Mouse (Mus musculus) kidney, embryonic 14.5 days (tissue): ENCODE data around the gene Dnah7a. TPM values are rescaled to one million over a fixed set of nuclear protein-coding genes. Genes with fewer than 3 reads are reported as not detected.
"Not testable (repeated sequence)": the region's sequence is repeated elsewhere in the genome, so short reads cannot be mapped to it uniquely, and the experiment has no call there.

ENCODE experiments used
- ATAC-seq: fragments of 200-750 bp; cut with Nextera tagmentation; 2 replicates; pipeline ENCODE4 v1.8.0; 2017; ENCODE audit warnings: moderate number of reproducible peaks, mild to moderate bottlenecking, moderate TSS enrichment, moderate library complexity; ENCODE audit not compliant: low FRiP score, low TSS enrichment
- H3K27ac ChIP-seq: fragments of 300-500 bp; sonication (generic); 2 replicates; pipeline ENCODE4 v1.5.1; 2014; ENCODE audit warnings: low read depth, mild to moderate bottlenecking, low read length, moderate library complexity, mixed read lengths
- H3K27me3 ChIP-seq: fragments of 300-500 bp; sonication (generic); 2 replicates; pipeline ENCODE4 v1.6.1; 2014; ENCODE audit warnings: mild to moderate bottlenecking, low read length; ENCODE audit not compliant: control insufficient read depth, insufficient read depth
- H3K36me3 ChIP-seq: fragments of 300-500 bp; sonication (generic); 2 replicates; pipeline ENCODE4 v1.6.1; 2014; ENCODE audit warnings: low read length, mixed read lengths; ENCODE audit not compliant: control insufficient read depth, insufficient read depth
- H3K4me1 ChIP-seq: fragments of 300-500 bp; sonication (generic); 2 replicates; pipeline ENCODE4 v1.6.1; 2014; ENCODE audit warnings: low read length, mixed read lengths; ENCODE audit not compliant: control insufficient read depth, insufficient read depth
- H3K4me2 ChIP-seq: fragments of 300-500 bp; sonication (generic); replicated peaks from 2 replicates; pipeline ENCODE4 v1.6.1; 2014; ENCODE audit warnings: low read depth, mild to moderate bottlenecking, low read length
- H3K4me3 ChIP-seq: fragments of 300-500 bp; sonication (generic); 2 replicates; pipeline ENCODE4 v1.5.1; 2014; ENCODE audit warnings: mild to moderate bottlenecking, low read length
- H3K9ac ChIP-seq: fragments of 300-500 bp; sonication (generic); 2 replicates; pipeline ENCODE4 v1.6.1; 2014; ENCODE audit warnings: low read depth, mild to moderate bottlenecking, low read length, moderate library complexity
- H3K9me3 ChIP-seq: fragments of 300-500 bp; sonication (generic); 2 replicates; pipeline ENCODE4 v1.6.1; 2016; ENCODE audit warnings: low read length; ENCODE audit not compliant: control insufficient read depth
- WGBS: fragments of 180-500 bp; shearing (Covaris S2); extraction: QIAGEN DNeasy Blood & Tissue Kit; methylation state at CpG from one replicate; pipeline ENCODE4 v1.1.7; 2014; 5-methylcytosine and 5-hydroxymethylcytosine counted together
- polyA plus RNA-seq: library from polyadenylated mRNA; unstranded; fragments of >200 nt; fragmentation: Nextera tagmentation; extraction: Ambion mirVana; gene quantifications from 2 replicates; pipeline ENCODE4 v1.2.1, GENCODE M21; 2014

Dnah7a gene
- polyA plus RNA-seq, 1 experiment from 2014 or later: 1.9 TPM

GRCm38 (mm10) chr1:53467325-53467670 lies 239.3 kb downstream of the Dnah7a start:
- no peak overlapping the region for H3K27ac ChIP-seq
- no peaks in the 10 kb centered on the region for H3K36me3 ChIP-seq
- 75% methylated on average over 2 of the region's 2 CpGs for WGBS
- H3K4me1 ChIP-seq: no peaks in the 10 kb centered on the region
- no peak overlapping the region for H3K4me3 ChIP-seq
- H3K9me3 ChIP-seq: no peaks in the 10 kb centered on the region
- H3K9ac ChIP-seq: no peak overlapping the region
- no peak overlapping the region for H3K4me2 ChIP-seq
- no peaks in the 10 kb centered on the region for H3K27me3 ChIP-seq
- ATAC-seq: no peak

- not testable (repeated sequence) for H3K9me3 ChIP-seq, H3K27ac ChIP-seq, H3K9ac ChIP-seq, H3K4me3 ChIP-seq, H3K27me3 ChIP-seq, ATAC-seq, H3K36me3 ChIP-seq, H3K4me1 ChIP-seq, H3K4me2 ChIP-seq
- WGBS: 83% methylated on average over 4 of the region's 4 CpGs
Measured at GRCm38 (mm10) chr1:53466524-53467324, 239.9 kb downstream of the Dnah7a start.

- H3K9me3 ChIP-seq, H3K4me1 ChIP-seq, H3K4me2 ChIP-seq, H3K4me3 ChIP-seq, H3K27ac ChIP-seq, ATAC-seq, H3K9ac ChIP-seq, H3K27me3 ChIP-seq, H3K36me3 ChIP-seq: not testable (repeated sequence)
- 72% methylated on average over 3 of the region's 3 CpGs for WGBS
Measured at GRCm38 (mm10) chr1:53439173-53439572, 267.4 kb downstream of the Dnah7a start.

GRCm38 (mm10) chr1:53432433-53432832 lies 274.2 kb downstream of the Dnah7a start:
- H3K4me1 ChIP-seq, H3K27me3 ChIP-seq, H3K4me2 ChIP-seq, H3K9me3 ChIP-seq, H3K27ac ChIP-seq, H3K36me3 ChIP-seq, H3K9ac ChIP-seq, ATAC-seq, H3K4me3 ChIP-seq: not testable (repeated sequence)
- 86% methylated on average over 2 of the region's 2 CpGs for WGBS

GRCm38 (mm10) chr1:53405803-53406325 lies 300.7 kb downstream of the Dnah7a start:
- H3K4me3 ChIP-seq: no peak overlapping the region
- H3K4me1 ChIP-seq: no peaks in the 10 kb centered on the region
- H3K27ac ChIP-seq: no peak overlapping the region
- 47% methylated on average over 3 of the region's 3 CpGs for WGBS
- no peaks in the 10 kb centered on the region for H3K36me3 ChIP-seq
- ATAC-seq: no peak
- H3K9me3 ChIP-seq: no peaks in the 10 kb centered on the region
- no peaks in the 10 kb centered on the region for H3K27me3 ChIP-seq
- H3K9ac ChIP-seq: no peak overlapping the region
- no peak overlapping the region for H3K4me2 ChIP-seq

DNA sequence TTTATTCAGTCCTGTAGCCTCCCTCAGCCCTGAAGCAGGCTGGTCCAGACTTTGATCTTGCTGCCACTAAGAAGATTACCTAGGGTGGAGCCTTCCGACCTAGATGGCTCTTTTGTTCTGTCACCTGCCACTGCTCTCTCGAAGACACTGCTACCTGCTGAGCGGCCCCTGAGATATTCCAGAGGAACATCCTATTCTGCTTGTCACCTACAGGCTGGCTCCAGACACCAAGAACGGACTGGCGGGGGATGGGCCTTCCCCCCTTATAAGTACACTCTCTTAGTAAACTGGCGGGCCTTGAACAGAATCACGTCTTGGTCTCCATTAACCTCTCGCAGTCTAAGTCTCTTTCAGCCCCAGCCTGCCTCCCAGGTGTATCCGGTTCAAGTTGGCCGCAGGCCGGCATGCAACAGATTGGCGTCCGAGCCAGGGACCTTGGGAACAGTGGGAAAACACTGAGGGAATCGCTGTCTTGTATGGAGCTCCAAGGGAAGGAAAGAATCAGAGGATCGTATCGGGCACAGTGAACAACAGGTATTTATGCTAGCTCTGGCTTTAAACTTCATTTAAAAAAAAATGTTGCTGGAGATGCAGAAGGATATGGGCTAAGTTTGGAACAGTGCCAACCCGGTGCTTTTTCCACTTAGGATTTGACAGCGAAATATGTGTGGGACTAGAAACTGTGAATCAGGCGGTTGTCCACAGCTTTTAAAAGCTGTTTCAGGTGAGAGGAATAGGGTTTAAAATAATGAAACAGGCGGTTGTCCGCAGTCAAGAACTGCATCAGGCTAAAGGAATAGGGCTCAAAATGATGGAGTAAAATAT lies 312.4 kb downstream of the Dnah7a start:
- H3K9me3 ChIP-seq, H3K4me3 ChIP-seq, H3K36me3 ChIP-seq, H3K4me2 ChIP-seq, H3K4me1 ChIP-seq, H3K27me3 ChIP-seq, ATAC-seq, H3K27ac ChIP-seq, H3K9ac ChIP-seq: not testable (repeated sequence)
- 32% methylated on average over 21 of the region's 21 CpGs for WGBS

GRCm38 (mm10) chr1:53388762-53389161 lies 317.8 kb downstream of the Dnah7a start:
- H3K4me2 ChIP-seq: no peak overlapping the region
- H3K4me3 ChIP-seq: no peak overlapping the region
- WGBS: 96% methylated on average over 9 of the region's 14 CpGs
- H3K27ac ChIP-seq: no peak overlapping the region
- no peaks in the 10 kb centered on the region for H3K27me3 ChIP-seq
- H3K36me3 ChIP-seq: no peaks in the 10 kb centered on the region
- no peak overlapping the region for H3K9ac ChIP-seq
- H3K9me3 ChIP-seq: no peaks in the 10 kb centered on the region
- H3K4me1 ChIP-seq: no peaks in the 10 kb centered on the region
- peak; percentile 52; the same call in 1 of the 2 replicates for ATAC-seq

GRCm38 (mm10) chr1:53384085-53384688 lies 322.4 kb downstream of the Dnah7a start:
- Histone ChIP-seq H3K9me3 (no peaks in the 10 kb centered on the region), H3K27me3 (no peaks in the 10 kb centered on the region), H3K9ac (no peak overlapping the region), H3K27ac (no peak overlapping the region), H3K36me3 (no peaks in the 10 kb centered on the region), H3K4me3 (no peak overlapping the region), H3K4me1 (no peaks in the 10 kb centered on the region), H3K4me2 (no peak overlapping the region)
- 67% methylated on average over 6 of the region's 6 CpGs for WGBS
- no peak for ATAC-seq

DNA sequence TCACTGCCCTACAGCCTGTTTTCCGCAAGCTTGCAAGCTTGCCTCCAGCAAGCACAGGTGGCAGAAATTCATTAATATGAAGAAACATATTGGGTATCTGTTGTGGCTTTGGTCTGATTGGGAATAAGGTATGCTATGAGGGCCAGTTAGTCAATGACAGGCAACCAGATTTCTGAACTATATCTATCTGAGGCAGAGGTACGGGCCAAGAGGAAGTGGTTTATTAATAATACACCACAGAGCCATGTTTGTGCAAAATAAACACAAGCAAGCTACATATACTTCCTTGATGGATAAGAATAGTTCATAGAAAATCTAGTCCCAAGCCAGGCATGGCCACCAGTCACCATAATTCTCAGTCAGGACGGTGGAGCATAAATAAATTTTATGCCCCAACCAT lies 328.9 kb downstream of the Dnah7a start:
- Histone ChIP-seq H3K27ac (no peak overlapping the region), H3K4me3 (no peak overlapping the region), H3K27me3 (no peaks in the 10 kb centered on the region), H3K36me3 (no peaks in the 10 kb centered on the region), H3K9me3 (no peaks in the 10 kb centered on the region), H3K4me2 (no peak overlapping the region), H3K9ac (no peak overlapping the region), H3K4me1 (no peaks in the 10 kb centered on the region)
- 75% methylated on average over 3 of the region's 3 CpGs for WGBS
- no peak for ATAC-seq
